Mouse (Mus musculus): ENCODE measurements around the gene Med6. TPM values are rescaled to one million over a fixed set of nuclear protein-coding genes. Genes with fewer than 3 reads are reported as not detected.
A peak's percentile ranks its signal among the peaks of the same experiment; 100 is the strongest.

Gene Med6
- 10 to 100 TPM; 25.8 to 27.0 TPM for total RNA-seq (2021)
- long read RNA-seq, experiment 1, transcript Med6-204 (8 exons, 1,059 nt): major isoform, 24 of 25 reads
- long read RNA-seq, experiment 1, partial matches to known transcripts: 1 of 25 reads
- long read RNA-seq, experiment 1, other reads (novel, unspliced or antisense): 0 of 25 reads
- long read RNA-seq, experiment 2, transcript Med6-204 (8 exons, 1,059 nt): major isoform, 21 of 27 reads
- long read RNA-seq, experiment 2, partial matches to known transcripts: 0 of 27 reads
- long read RNA-seq, experiment 2, other reads (novel, unspliced or antisense): 4 of 27 reads

DNA sequence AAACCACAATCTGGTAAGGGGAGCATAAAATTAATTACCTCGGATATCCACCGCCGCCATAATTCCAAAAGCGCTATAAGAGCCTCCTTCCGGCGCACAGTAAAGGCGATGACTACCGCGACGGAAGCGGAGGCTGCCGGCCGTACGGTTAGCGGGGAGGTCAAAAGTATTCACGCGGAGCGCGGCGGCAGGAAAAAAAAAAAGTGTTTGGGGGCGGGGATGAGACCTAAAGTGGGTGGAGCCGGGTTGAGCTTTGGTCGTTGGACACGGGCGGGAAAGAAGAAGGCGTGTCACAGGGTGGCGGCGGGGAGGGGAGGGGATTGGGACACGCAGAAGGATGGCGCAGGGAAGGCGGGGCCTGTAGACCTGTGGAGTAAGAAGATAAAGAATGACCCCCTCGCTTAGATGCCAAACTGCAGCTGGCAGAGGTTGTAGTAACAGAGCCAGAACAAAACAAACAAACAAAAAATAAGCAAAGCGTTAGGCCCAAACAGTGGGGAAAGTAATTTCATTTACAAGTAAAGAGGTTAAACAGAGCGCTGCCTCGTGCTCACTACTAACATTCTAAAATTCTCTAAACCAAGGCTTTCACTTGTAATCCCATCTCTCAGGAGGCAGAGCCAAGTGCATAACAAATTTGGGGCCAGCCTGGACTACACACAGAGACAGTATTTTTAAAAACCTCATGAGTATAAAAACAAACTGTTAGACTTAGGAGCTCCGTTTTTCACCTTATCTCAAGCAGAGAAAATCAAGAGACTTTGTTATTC is at the start of gene Med6:
Gene Med6, minus strand, starts transcription at position 107 of the 770 bp plus-strand sequence.
- DNase-seq (ENCODE audit: low spot score in 2 of 2): peak; percentile 78 to 92

GRCm38 (mm10) chr12:81642361-81643082 is 47.7 kb upstream of the Med6 start:
- no peak for DNase-seq (ENCODE audit: low spot score in 2 of 2)

GRCm38 (mm10) chr12:81640656-81641055 is 45.8 kb upstream of the Med6 start:
- DNase-seq (ENCODE audit: low spot score in 2 of 2): no peak

DNA sequence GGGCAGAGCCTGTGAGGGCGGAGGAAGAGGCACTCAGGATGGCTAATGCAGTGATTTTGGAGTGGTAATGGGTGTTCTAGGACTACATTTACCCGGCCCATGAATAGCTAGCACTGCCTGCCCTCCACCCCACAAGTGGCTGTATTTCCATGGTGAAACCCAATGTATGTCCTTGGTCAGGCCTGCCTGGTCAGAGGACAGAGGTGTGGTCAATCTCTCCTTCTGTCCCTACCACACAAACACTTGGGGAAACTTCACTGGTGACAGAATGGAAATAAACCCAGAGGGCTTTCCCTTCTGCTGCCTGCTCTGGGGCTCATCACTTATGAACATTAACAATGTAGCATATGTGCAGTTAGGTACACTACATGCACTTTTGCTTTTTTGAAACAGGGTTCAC is 38.4 kb upstream of the Med6 start:
- no peak for DNase-seq (ENCODE audit: low spot score in 2 of 2)

GRCm38 (mm10) chr12:81631661-81632401 is 37.0 kb upstream of the Med6 start:
- DNase-seq (ENCODE audit: low spot score in 2 of 2): peak in 1 of 2 experiments; percentile 11

- DNase-seq (ENCODE audit: low spot score in 2 of 2): peak; percentile 21 to 27
Measured at GRCm38 (mm10) chr12:81630915-81631660, 36.3 kb upstream of the Med6 start, which contains the start of gene Ttc9. Ttc9 (plus strand) TSS chr12:81631249.

GRCm38 (mm10) chr12:81630520-81630914 is 35.7 kb upstream of the Med6 start:
- DNase-seq (ENCODE audit: low spot score in 2 of 2): peak; percentile 17 to 28

DNA sequence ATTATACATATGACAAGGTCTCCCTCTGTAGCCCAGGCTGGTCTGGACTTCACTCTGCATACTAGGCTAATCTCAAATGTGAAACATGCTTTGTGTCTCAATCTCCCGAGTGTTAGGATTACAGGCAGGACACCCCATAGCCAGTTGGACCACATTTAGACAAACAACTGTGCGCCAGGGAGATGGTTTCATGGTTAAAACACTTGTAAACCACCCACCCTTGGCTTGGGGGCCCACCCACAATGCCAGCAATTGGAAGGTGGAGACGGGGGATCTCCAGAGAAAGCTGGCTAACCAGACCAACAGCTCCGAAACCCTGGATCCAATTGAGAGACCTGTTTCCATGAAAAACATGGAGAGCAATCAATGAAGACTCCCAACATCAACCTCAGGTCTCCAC is 33.3 kb upstream of the Med6 start:
- DNase-seq (ENCODE audit: low spot score in 2 of 2): no peak

GRCm38 (mm10) chr12:81627426-81627825 is 32.6 kb upstream of the Med6 start:
- no peak for DNase-seq (ENCODE audit: low spot score in 2 of 2)

DNA sequence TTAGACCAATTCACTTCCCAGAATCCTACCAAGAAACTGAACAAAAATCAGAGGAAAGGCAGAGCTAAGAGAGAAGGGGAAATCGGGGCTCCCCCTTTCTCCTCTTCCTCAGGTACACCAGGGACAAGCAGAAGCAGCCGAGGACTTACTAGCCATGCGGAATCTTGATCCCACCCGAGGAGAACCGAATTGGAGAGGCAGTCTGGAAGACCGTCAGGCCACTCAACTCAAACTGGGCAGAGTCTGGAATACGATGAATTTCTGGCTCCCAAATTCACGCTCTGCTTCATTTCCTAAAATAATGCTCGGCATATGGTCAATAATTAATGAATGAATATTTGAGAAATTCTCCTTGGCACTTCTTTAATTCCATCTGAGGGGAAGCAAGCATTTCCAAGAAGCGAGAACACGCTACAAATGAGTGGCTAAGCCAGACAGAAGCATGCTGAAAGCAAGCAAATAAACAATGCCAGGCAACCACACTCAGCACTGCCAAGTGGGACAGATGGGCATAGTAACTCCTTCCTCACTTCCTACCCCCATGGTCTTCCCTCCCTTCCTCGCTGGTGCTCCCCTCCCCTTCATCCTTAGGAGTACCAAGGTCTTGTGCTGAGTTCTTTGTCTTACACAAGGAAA is 31.5 kb upstream of the Med6 start:
- no peak for DNase-seq (ENCODE audit: low spot score in 2 of 2)

DNA sequence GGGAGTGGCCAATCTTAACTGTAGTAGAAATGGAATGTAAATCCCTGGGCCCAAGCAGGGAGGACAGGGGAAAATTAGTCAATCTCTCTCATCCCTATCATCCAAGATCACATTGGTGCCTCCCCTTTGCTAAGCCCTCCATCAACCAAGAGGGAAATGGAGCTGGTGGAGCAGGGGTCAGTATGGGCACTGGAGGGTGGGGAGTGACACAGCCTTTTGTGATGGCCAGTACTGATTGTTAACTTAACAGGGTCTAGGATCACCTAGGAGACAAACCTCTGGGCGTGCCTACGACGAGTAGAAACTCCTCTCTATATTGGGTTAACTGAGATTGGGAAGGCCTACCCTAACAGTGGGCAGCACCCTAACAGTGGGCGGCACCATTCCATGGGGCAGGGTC is 28.6 kb upstream of the Med6 start:
- no peak for DNase-seq (ENCODE audit: low spot score in 2 of 2)

GRCm38 (mm10) chr12:81619302-81619701 is 24.5 kb upstream of the Med6 start:
- peak in 1 of 2 experiments; percentile 55 for DNase-seq (ENCODE audit: low spot score in 2 of 2)

DNA sequence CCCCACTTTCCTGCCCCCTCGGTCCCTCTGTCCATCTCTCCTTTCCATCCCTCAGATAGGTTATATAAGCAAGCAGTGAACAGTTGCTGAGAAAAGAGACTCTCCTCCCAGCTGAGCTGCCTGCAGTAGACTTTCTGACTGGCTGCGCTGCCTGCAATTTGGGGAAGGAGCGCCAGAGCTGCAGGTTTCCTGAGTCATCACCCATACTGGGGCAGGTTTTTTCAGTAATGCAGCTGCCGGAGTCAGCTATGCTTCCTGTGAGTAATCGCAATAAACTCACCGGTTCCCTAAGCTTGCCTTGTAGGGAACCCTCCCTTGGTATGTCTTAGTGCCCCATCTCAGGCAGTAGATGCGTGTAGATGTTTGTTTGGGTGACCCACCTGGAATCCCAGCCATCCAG is 22.2 kb upstream of the Med6 start:
- no peak for DNase-seq (ENCODE audit: low spot score in 2 of 2)

- DNase-seq (ENCODE audit: low spot score in 2 of 2): no peak
Measured at GRCm38 (mm10) chr12:81615807-81616206, 21.0 kb upstream of the Med6 start.

- DNase-seq (ENCODE audit: low spot score in 2 of 2): no peak
Measured at GRCm38 (mm10) chr12:81609445-81609844, 14.6 kb upstream of the Med6 start.

- no peak for DNase-seq (ENCODE audit: low spot score in 2 of 2)
Measured at GRCm38 (mm10) chr12:81604995-81605784, 10.4 kb upstream of the Med6 start.

DNA sequence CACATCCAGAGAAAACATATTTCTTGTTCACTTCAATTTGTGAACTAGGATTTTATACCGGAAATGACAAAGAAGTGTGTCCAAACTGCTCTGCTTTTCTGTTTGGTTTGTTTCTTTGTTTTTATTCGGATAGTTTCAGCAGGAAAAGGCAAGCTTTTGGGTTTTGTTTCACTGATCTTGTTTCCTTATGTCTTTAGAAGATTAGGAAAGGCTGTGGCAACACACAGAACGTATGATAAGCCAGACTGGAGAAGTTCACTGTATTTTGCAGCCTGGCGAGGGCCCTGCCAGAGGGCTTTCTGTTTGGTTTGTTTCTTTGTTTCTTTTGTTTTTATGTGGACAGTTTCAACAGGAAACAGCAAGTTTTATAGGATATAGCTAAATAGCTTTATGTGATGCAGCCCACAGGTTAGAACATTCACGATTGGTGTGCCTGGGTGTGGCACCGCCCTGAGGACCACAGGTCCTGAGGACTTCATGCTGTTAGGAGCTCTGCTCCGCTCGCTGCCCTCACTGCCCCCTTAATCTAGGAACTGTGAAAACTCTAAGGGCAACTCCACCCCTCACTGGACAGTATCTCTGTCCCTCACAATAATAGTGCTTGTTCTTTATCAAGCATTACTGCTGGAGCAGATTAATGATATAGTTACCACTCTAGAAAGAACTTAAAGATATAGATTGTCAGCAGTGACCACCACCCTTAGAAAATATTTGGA is 1.9 kb upstream of the Med6 start:
- no peak for DNase-seq (ENCODE audit: low spot score in 2 of 2)

GRCm38 (mm10) chr12:81568374-81568773 is 26.4 kb downstream of the Med6 start, which contains the start of gene Adam21:
Adam21 (minus strand) TSS chr12:81568474.
- no peak for DNase-seq (ENCODE audit: low spot score in 2 of 2)

Measured in gastrocnemius, postnatal 4 days (tissue).